Comparison of ENCODE assay signal across 8 mouse cellular contexts in the genomic region with DNA sequence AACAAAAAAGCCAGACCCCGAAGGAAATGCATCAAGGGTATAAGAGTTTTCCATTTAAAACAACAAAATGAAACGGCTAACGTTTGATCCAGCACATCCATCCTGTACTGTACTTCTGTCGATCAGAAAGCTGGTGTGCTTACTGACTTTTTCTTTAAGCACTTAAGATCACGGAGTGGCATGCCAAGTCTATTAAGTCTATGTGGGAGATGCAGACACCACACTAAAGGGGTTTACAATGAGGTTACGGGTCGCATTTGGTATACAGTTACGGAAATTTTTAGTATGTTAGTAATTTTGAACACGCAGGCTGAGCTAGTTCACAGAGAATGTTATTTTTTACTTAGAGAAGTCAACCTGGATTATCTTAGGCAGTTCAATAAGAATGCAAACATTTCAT. TPM values are rescaled to one million over a fixed set of nuclear protein-coding genes. Genes with fewer than 3 reads are reported as not detected.
DNase-seq lines count a peak whose midpoint lies in the region; ATAC-seq and TF ChIP-seq lines count a peak whose summit lies in the region.

No protein-coding gene starts in this region.

- peak overlapping the region; percentile 84 for H3K9ac ChIP-seq in lung, embryonic 14.5 days
- H3K9ac ChIP-seq in intestine, embryonic 14.5 days (ENCODE audit: low read length), result peak overlapping the region; percentile 71
- H3K9ac ChIP-seq in neural tube, embryonic 14.5 days (replicated peaks; ENCODE audit: low read depth, low read length), result no peak overlapping the region

- no peaks in the 10 kb centered on the region for H3K27me3 ChIP-seq in lung, embryonic 14.5 days (ENCODE audit: insufficient read depth, low read length)
- H3K27me3 ChIP-seq in intestine, embryonic 14.5 days (replicated peaks; ENCODE audit: control insufficient read depth, insufficient read depth, low read length), result no peaks in the 10 kb centered on the region
- no peaks in the 10 kb centered on the region for H3K27me3 ChIP-seq in neural tube, embryonic 14.5 days (ENCODE audit: control insufficient read depth, insufficient read depth, low read length)

- TF ChIP-seq POLR2A in cortical plate, adult 2 months (IDR thresholded peaks at IDR 0.05; ENCODE audit: extremely low read depth, insufficient read depth, low read length), result no peak

- WGBS in lung, embryonic 14.5 days, result 33% methylated on average over 9 of the region's 9 CpGs
- WGBS in intestine, embryonic 14.5 days, result 37% methylated on average over 9 of the region's 9 CpGs
- WGBS in neural tube, embryonic 14.5 days, result 46% methylated on average over 9 of the region's 9 CpGs

- H3K4me3 ChIP-seq in lung, embryonic 14.5 days (ENCODE audit: low read depth, low read length), result peak overlapping the region; percentile 73
- H3K4me3 ChIP-seq in cortical plate, adult 2 months (ENCODE audit: insufficient read depth, low read length), result peak overlapping the region; percentile 70
- peak overlapping the region; percentile 90 for H3K4me3 ChIP-seq in intestine, embryonic 14.5 days (ENCODE audit: low read depth, low read length)
- peak overlapping the region; percentile 82 for H3K4me3 ChIP-seq in neural tube, embryonic 14.5 days (ENCODE audit: low read depth, low read length)

- peak overlapping the region; percentile 58 for H3K4me2 ChIP-seq in lung, embryonic 14.5 days
- peak overlapping the region; percentile 57 for H3K4me2 ChIP-seq in intestine, embryonic 14.5 days (ENCODE audit: low read length)
- peak overlapping the region; percentile 77 for H3K4me2 ChIP-seq in neural tube, embryonic 14.5 days (ENCODE audit: low read depth, low read length)

- no peaks in the 10 kb centered on the region for H3K36me3 ChIP-seq in lung, embryonic 14.5 days (ENCODE audit: insufficient read depth)
- no peaks in the 10 kb centered on the region for H3K36me3 ChIP-seq in intestine, embryonic 14.5 days (ENCODE audit: control insufficient read depth, insufficient read depth, low read length)
- no peaks in the 10 kb centered on the region; the same call in 1 of the 2 replicates for H3K36me3 ChIP-seq in neural tube, embryonic 14.5 days (ENCODE audit: control insufficient read depth, insufficient read depth, low read length)

- peak; percentile 24 for DNase-seq in lung, embryonic 14.5 days
- no peak for DNase-seq in lung, postnatal 14 days
- DNase-seq in intestine, embryonic 14.5 days (ENCODE audit: low spot score), result no peak
- DNase-seq in embryo, embryonic 11 days, result no peak
- DNase-seq in thymus, postnatal 36 days, result no peak

- no peak for ATAC-seq in lung, embryonic 14.5 days (ENCODE audit: insufficient read depth)
- ATAC-seq in intestine, embryonic 14.5 days (replicated peaks; ENCODE audit: low FRiP score, low TSS enrichment, low read depth), result no peak
- ATAC-seq in neural tube, embryonic 14.5 days (ENCODE audit: low read depth), result no peak
- no peak for ATAC-seq in erythroid progenitor cell, adult 5-6 weeks (replicated peaks; ENCODE audit: low FRiP score, poor library complexity, severe bottlenecking)

- H3K9me3 ChIP-seq in lung, embryonic 14.5 days (ENCODE audit: low read depth, low read length), result no peaks in the 10 kb centered on the region
- H3K9me3 ChIP-seq in intestine, embryonic 14.5 days (ENCODE audit: control insufficient read depth, low read length), result 0 out of 2 replicates have a peak, but pooled peaks cover 3% of the 10 kb centered on the region
- no peaks in the 10 kb centered on the region for H3K9me3 ChIP-seq in neural tube, embryonic 14.5 days (ENCODE audit: control insufficient read depth, low read length)

- no peaks in the 10 kb centered on the region for H3K4me1 ChIP-seq in lung, embryonic 14.5 days (ENCODE audit: insufficient read depth)
- no peaks in the 10 kb centered on the region; the same call in 1 of the 2 replicates for H3K4me1 ChIP-seq in cortical plate, adult 2 months (ENCODE audit: control insufficient read depth, insufficient read depth, low read length)
- H3K4me1 ChIP-seq in intestine, embryonic 14.5 days (replicated peaks; ENCODE audit: control insufficient read depth, insufficient read depth, low read length), result peaks cover 12% of the 10 kb centered on the region; the same call in 1 of the 2 replicates
- H3K4me1 ChIP-seq in neural tube, embryonic 14.5 days (ENCODE audit: control insufficient read depth, insufficient read depth, low read length), result peaks cover 13% of the 10 kb centered on the region

- TF ChIP-seq CTCF in lung, embryonic 14.5 days (IDR thresholded peaks at IDR 0.05; ENCODE audit: low read depth), result no peak
- TF ChIP-seq CTCF in cortical plate, adult 2 months (IDR thresholded peaks at IDR 0.05; ENCODE audit: extremely low read depth, insufficient read depth, low read length), result no peak

- no peak overlapping the region; the same call in 1 of the 2 replicates for H3K27ac ChIP-seq in lung, embryonic 14.5 days (ENCODE audit: low read depth)
- H3K27ac ChIP-seq in cortical plate, adult 2 months (ENCODE audit: insufficient read depth, low read length), result no peak overlapping the region
- H3K27ac ChIP-seq in intestine, embryonic 14.5 days (ENCODE audit: low read depth), result no peak overlapping the region
- no peak overlapping the region for H3K27ac ChIP-seq in neural tube, embryonic 14.5 days (ENCODE audit: low read depth, low read length)

RNA-seq across cellular contexts. Expression of a gene that starts 0.4 kb away (rescaled TPM):
- 28.1 and 28.6 TPM in 2 replicates for polyA plus RNA-seq in lung, embryonic 14.5 days (2014; fragmentation: Nextera tagmentation; extraction: Ambion mirVana)
- polyA plus RNA-seq in cortical plate, adult 2 months (2012; rRNA removed), result 7.6 and 8.0 TPM in 2 replicates
- 37.5 and 39.2 TPM in 2 replicates for polyA plus RNA-seq in intestine, embryonic 14.5 days (2014; fragmentation: Nextera tagmentation; extraction: Ambion mirVana)
- polyA plus RNA-seq in neural tube, embryonic 14.5 days (2014; fragmentation: Nextera tagmentation; extraction: Ambion mirVana), result 27.5 and 31.7 TPM in 2 replicates
- 0.84 and 3.6 TPM in 2 replicates for total RNA-seq in erythroid progenitor cell, adult 5-6 weeks (2015; ENCODE audit: low replicate concordance)
- total RNA-seq in erythroid progenitor cell, adult 5-6 weeks (2017; ENCODE audit: low replicate concordance), result 8.8 and 9.1 TPM in 2 replicates

RNA-seq across cellular contexts. Expression of a gene that starts 0.7 kb away (rescaled TPM):
- polyA plus RNA-seq in lung, embryonic 14.5 days (2014; fragmentation: Nextera tagmentation; extraction: Ambion mirVana), result 15.8 and 19.6 TPM in 2 replicates
- 13.4 and 14.9 TPM in 2 replicates for polyA plus RNA-seq in cortical plate, adult 2 months (2012; rRNA removed)
- 14.9 and 19.2 TPM in 2 replicates for polyA plus RNA-seq in intestine, embryonic 14.5 days (2014; fragmentation: Nextera tagmentation; extraction: Ambion mirVana)
- 13.3 and 14.1 TPM in 2 replicates for polyA plus RNA-seq in neural tube, embryonic 14.5 days (2014; fragmentation: Nextera tagmentation; extraction: Ambion mirVana)
- total RNA-seq in erythroid progenitor cell, adult 5-6 weeks (2015; ENCODE audit: low replicate concordance), result 12.3 and 17.6 TPM in 2 replicates
- total RNA-seq in erythroid progenitor cell, adult 5-6 weeks (2017; ENCODE audit: low replicate concordance), result 7.3 and 28.8 TPM in 2 replicates
